Mouse (Mus musculus) limb, embryonic 13.5 days (tissue): ENCODE results near the gene Rnf227. TPM values are rescaled to one million over a fixed set of nuclear protein-coding genes. Genes with fewer than 3 reads are reported as not detected.

Experiments used
- ATAC-seq: fragments of 200-750 bp; cut with Nextera tagmentation; 2 replicates; pipeline ENCODE4 v1.8.0; 2017; ENCODE audit warnings: low read depth, moderate number of reproducible peaks, moderate TSS enrichment; ENCODE audit not compliant: low FRiP score
- H3K27ac ChIP-seq: fragments of 300-500 bp; sonication (generic); 2 replicates; pipeline ENCODE4 v1.5.1; 2015; ENCODE audit warnings: inconsistent platforms, mild to moderate bottlenecking, moderate library complexity
- H3K27me3 ChIP-seq: fragments of 300-500 bp; sonication (generic); 2 replicates; pipeline ENCODE4 v1.6.1; 2015; ENCODE audit warnings: mild to moderate bottlenecking, inconsistent platforms
- H3K36me3 ChIP-seq: fragments of 300-500 bp; sonication (generic); 2 replicates; pipeline ENCODE4 v1.6.1; 2015; ENCODE audit warnings: inconsistent platforms, mild to moderate bottlenecking, moderate library complexity
- H3K4me1 ChIP-seq: fragments of 300-500 bp; sonication (generic); 2 replicates; pipeline ENCODE4 v1.6.1; 2015; ENCODE audit warnings: inconsistent platforms
- H3K4me2 ChIP-seq: fragments of 300-500 bp; sonication (generic); replicated peaks from 2 replicates; pipeline ENCODE4 v1.6.1; 2015; ENCODE audit warnings: inconsistent platforms, mild to moderate bottlenecking, moderate library complexity
- H3K4me3 ChIP-seq: fragments of 300-500 bp; sonication (generic); 2 replicates; pipeline ENCODE4 v1.5.1; 2015; ENCODE audit warnings: moderate library complexity, mild to moderate bottlenecking, inconsistent platforms
- H3K9ac ChIP-seq: fragments of 300-500 bp; sonication (generic); 2 replicates; pipeline ENCODE4 v1.6.1; 2015; ENCODE audit warnings: mild to moderate bottlenecking, inconsistent platforms
- H3K9me3 ChIP-seq: fragments of 300-500 bp; sonication (generic); 2 replicates; pipeline ENCODE4 v1.6.1; 2016; ENCODE audit warnings: inconsistent platforms
- WGBS: fragments of 180-500 bp; shearing (Covaris S2); methylation state at CpG from one replicate; pipeline ENCODE4 v1.1.7; 2015; 5-methylcytosine and 5-hydroxymethylcytosine counted together
- polyA plus RNA-seq: library from polyadenylated mRNA; unstranded; fragments of >200 nt; fragmentation: Nextera tagmentation; extraction: Ambion mirVana; gene quantifications from 2 replicates; pipeline ENCODE4 v1.2.1, GENCODE M21; 2015

The Rnf227 gene
- polyA plus RNA-seq, 1 experiment from 2014 or later = 24.6 TPM

GRCm38 (mm10) chr11:69373223-69373965 lies 33.1 kb downstream of the Rnf227 start:
- WGBS = 91% methylated on average over 16 of the region's 16 CpGs
- no peaks in the 10 kb centered on the region for H3K27me3 ChIP-seq
- peaks cover 43% of the 10 kb centered on the region for H3K36me3 ChIP-seq
- no peak overlapping the region for H3K27ac ChIP-seq
- no peak overlapping the region for H3K9ac ChIP-seq
- H3K4me3 ChIP-seq = no peak overlapping the region
- no peak for ATAC-seq
- H3K4me1 ChIP-seq = peaks cover 27% of the 10 kb centered on the region
- H3K4me2 ChIP-seq = no peak overlapping the region
- no peaks in the 10 kb centered on the region for H3K9me3 ChIP-seq

GRCm38 (mm10) chr11:69375646-69376045 lies 35.4 kb downstream of the Rnf227 start:
- 87% methylated on average over 4 of the region's 4 CpGs for WGBS

GRCm38 (mm10) chr11:69377766-69378165 lies 37.5 kb downstream of the Rnf227 start:
- no peak overlapping the region for H3K27ac ChIP-seq
- no peak overlapping the region for H3K4me3 ChIP-seq
- no peaks in the 10 kb centered on the region for H3K27me3 ChIP-seq
- 0 out of 2 replicates have a peak, but pooled peaks cover 4% of the 10 kb centered on the region for H3K4me1 ChIP-seq
- H3K4me2 ChIP-seq = no peak overlapping the region
- peaks cover 41% of the 10 kb centered on the region for H3K36me3 ChIP-seq
- no peaks in the 10 kb centered on the region for H3K9me3 ChIP-seq
- ATAC-seq = no peak
- WGBS = 88% methylated on average over 3 of the region's 3 CpGs
- H3K9ac ChIP-seq = no peak overlapping the region

More at GRCm38 (mm10) chr11:69375646-69376045, 35.4 kb downstream of the Rnf227 start:
- H3K27me3 ChIP-seq = no peaks in the 10 kb centered on the region
- no peak overlapping the region for H3K27ac ChIP-seq
- no peaks in the 10 kb centered on the region for H3K9me3 ChIP-seq
- H3K36me3 ChIP-seq = peaks cover 47% of the 10 kb centered on the region
- no peak overlapping the region for H3K9ac ChIP-seq
- H3K4me3 ChIP-seq = no peak overlapping the region
- ATAC-seq = no peak
- no peak overlapping the region for H3K4me2 ChIP-seq
- H3K4me1 ChIP-seq = peaks cover 20% of the 10 kb centered on the region

GRCm38 (mm10) chr11:69379600-69379999 lies 39.3 kb downstream of the Rnf227 start:
- Histone ChIP-seq H3K4me2 (no peak overlapping the region), H3K27me3 (no peaks in the 10 kb centered on the region)
- WGBS = 83% methylated on average over 3 of the region's 3 CpGs

GRCm38 (mm10) chr11:69381356-69381755 lies 41.1 kb downstream of the Rnf227 start:
- Histone ChIP-seq H3K4me1 (0 out of 2 replicates have a peak, but pooled peaks cover 6% of the 10 kb centered on the region), H3K9ac (no peak overlapping the region), H3K4me2 (no peak overlapping the region), H3K36me3 (peaks cover 33% of the 10 kb centered on the region), H3K27me3 (no peaks in the 10 kb centered on the region), H3K9me3 (no peaks in the 10 kb centered on the region), H3K4me3 (no peak overlapping the region), H3K27ac (no peak overlapping the region)
- ATAC-seq = no peak
- 82% methylated on average over 6 of the region's 6 CpGs for WGBS

More at GRCm38 (mm10) chr11:69379600-69379999, 39.3 kb downstream of the Rnf227 start:
- no peak overlapping the region for H3K9ac ChIP-seq
- H3K9me3 ChIP-seq = no peaks in the 10 kb centered on the region
- H3K27ac ChIP-seq = no peak overlapping the region
- H3K4me1 ChIP-seq = 0 out of 2 replicates have a peak, but pooled peaks cover 6% of the 10 kb centered on the region
- H3K36me3 ChIP-seq = peaks cover 36% of the 10 kb centered on the region
- no peak overlapping the region for H3K4me3 ChIP-seq
- ATAC-seq = no peak

GRCm38 (mm10) chr11:69382478-69383105 lies 42.3 kb downstream of the Rnf227 start:
- Histone ChIP-seq H3K9ac (no peak overlapping the region), H3K27ac (no peak overlapping the region), H3K4me1 (0 out of 2 replicates have a peak, but pooled peaks cover 6% of the 10 kb centered on the region), H3K9me3 (no peaks in the 10 kb centered on the region), H3K27me3 (no peaks in the 10 kb centered on the region), H3K4me3 (no peak overlapping the region), H3K36me3 (peaks cover 21% of the 10 kb centered on the region), H3K4me2 (no peak overlapping the region)
- WGBS = 66% methylated on average over 10 of the region's 10 CpGs
- no peak for ATAC-seq

GRCm38 (mm10) chr11:69384979-69385378 lies 44.7 kb downstream of the Rnf227 start:
- H3K4me3 ChIP-seq = no peak overlapping the region
- H3K36me3 ChIP-seq = peaks cover 15% of the 10 kb centered on the region; the same call in 1 of the 2 replicates
- H3K4me2 ChIP-seq = no peak overlapping the region
- peaks cover 11% of the 10 kb centered on the region; the same call in 1 of the 2 replicates for H3K4me1 ChIP-seq
- H3K9me3 ChIP-seq = no peaks in the 10 kb centered on the region
- no peak for ATAC-seq
- no peaks in the 10 kb centered on the region for H3K27me3 ChIP-seq
- 75% methylated on average over 6 of the region's 6 CpGs for WGBS
- 0 out of 2 replicates have a peak overlapping the region, but pooled peaks have one; percentile 25 for H3K9ac ChIP-seq
- H3K27ac ChIP-seq = no peak overlapping the region

GRCm38 (mm10) chr11:69386758-69387157 lies 46.5 kb downstream of the Rnf227 start:
- Histone ChIP-seq H3K4me1 (peaks cover 13% of the 10 kb centered on the region; the same call in 1 of the 2 replicates), H3K9ac (no peak overlapping the region), H3K4me2 (no peak overlapping the region), H3K4me3 (no peak overlapping the region), H3K27me3 (no peaks in the 10 kb centered on the region), H3K9me3 (no peaks in the 10 kb centered on the region), H3K36me3 (peaks cover 11% of the 10 kb centered on the region; the same call in 1 of the 2 replicates), H3K27ac (no peak overlapping the region)
- 74% methylated on average over 7 of the region's 7 CpGs for WGBS
- no peak for ATAC-seq

GRCm38 (mm10) chr11:69388680-69389079 lies 48.4 kb downstream of the Rnf227 start:
- no peaks in the 10 kb centered on the region for H3K27me3 ChIP-seq
- peaks cover 11% of the 10 kb centered on the region for H3K36me3 ChIP-seq
- no peak overlapping the region for H3K27ac ChIP-seq
- H3K9me3 ChIP-seq = no peaks in the 10 kb centered on the region
- ATAC-seq = no peak
- WGBS = 92% methylated on average over 4 of the region's 4 CpGs
- no peak overlapping the region for H3K9ac ChIP-seq
- H3K4me2 ChIP-seq = no peak overlapping the region
- no peak overlapping the region for H3K4me3 ChIP-seq
- peaks cover 7% of the 10 kb centered on the region; the same call in 1 of the 2 replicates for H3K4me1 ChIP-seq

GRCm38 (mm10) chr11:69389531-69390399 lies 49.5 kb downstream of the Rnf227 start:
- Histone ChIP-seq H3K27ac (no peak overlapping the region), H3K4me3 (no peak overlapping the region), H3K9ac (no peak overlapping the region), H3K4me1 (peaks cover 12% of the 10 kb centered on the region), H3K4me2 (no peak overlapping the region), H3K9me3 (no peaks in the 10 kb centered on the region), H3K27me3 (no peaks in the 10 kb centered on the region), H3K36me3 (peaks cover 11% of the 10 kb centered on the region)
- ATAC-seq = peak; percentile 33; the same call in 1 of the 2 replicates
- WGBS = 69% methylated on average over 14 of the region's 14 CpGs

GRCm38 (mm10) chr11:69390400-69391034 lies 50.3 kb downstream of the Rnf227 start:
- Histone ChIP-seq H3K4me2 (no peak overlapping the region), H3K4me3 (no peak overlapping the region), H3K4me1 (peaks cover 12% of the 10 kb centered on the region), H3K9me3 (no peaks in the 10 kb centered on the region), H3K36me3 (peaks cover 10% of the 10 kb centered on the region), H3K9ac (no peak overlapping the region), H3K27me3 (no peaks in the 10 kb centered on the region), H3K27ac (no peak overlapping the region)
- peak; percentile 54; the same call in 1 of the 2 replicates for ATAC-seq
- WGBS = 49% methylated on average over 10 of the region's 10 CpGs
